22 mouse cellular contexts compared by ENCODE assay signal in the genomic region with DNA sequence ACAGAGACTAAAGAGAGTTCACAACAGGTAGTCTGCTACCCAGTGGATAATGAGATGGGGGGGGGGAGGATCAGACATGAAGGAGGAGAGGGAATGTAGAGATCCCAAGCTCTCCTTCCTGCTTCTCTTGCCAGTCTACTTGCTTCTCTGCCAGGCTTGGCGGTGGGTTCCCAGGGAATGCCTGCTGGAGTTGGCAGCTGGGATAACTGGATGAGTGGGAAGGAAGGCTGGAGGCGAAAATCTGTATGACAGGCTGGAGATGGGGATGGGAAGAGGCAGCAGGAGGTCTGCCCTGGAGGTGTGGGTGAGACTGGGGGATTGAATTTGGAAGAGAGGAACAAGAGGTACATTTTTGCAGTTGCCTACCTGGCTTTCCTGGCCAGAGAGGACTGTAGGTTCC. TPM values are rescaled to one million over a fixed set of nuclear protein-coding genes. Genes with fewer than 3 reads are reported as not detected.
A peak's percentile ranks its signal among the peaks of the same experiment; 100 is the strongest.
DNase-seq lines count a peak whose midpoint lies in the region; TF ChIP-seq lines count a peak whose summit lies in the region.
"Had no signal": no experiment of that assay in that cellular context is flagged by ENCODE, and none has a peak within 500 bp of the region (broad histone marks: within the 10 kb centered on the region; RNA-seq: fewer than 3 reads in every experiment).

No protein-coding gene starts in this region.

- peak; percentile 38 to 47 for DNase-seq in layer of hippocampus, adult 2 months (ENCODE audit: low spot score in 2 of 2)
- no peak for DNase-seq in layer of hippocampus, adult 11-12 months (ENCODE audit: low spot score)
- DNase-seq in right cerebral cortex, adult 18-20 months: peak; percentile 49
- no peak for DNase-seq in right cerebral cortex, postnatal 4 days
- peak; percentile 66 to 67 for DNase-seq in right cerebral cortex, postnatal 10 days (ENCODE audit: low spot score in 2 of 2)
- no peak for DNase-seq in adrenal gland, postnatal 14 days
- DNase-seq in gastrocnemius, postnatal 36 days: no peak
- DNase-seq: adrenal gland, postnatal 36 days; cerebellum, adult 11-12 months; gastrocnemius, postnatal 10 days; heart, adult 11 months; kidney, adult 9 months; kidney, postnatal 14 days; thymus, adult 2 months had no signal

- no peak overlapping the region for H3K27ac ChIP-seq in layer of hippocampus, adult 2 months
- H3K27ac ChIP-seq: forebrain, embryonic 10.5 days; hindbrain, embryonic 10.5 days; hindbrain, postnatal 0 days; limb, embryonic 15.5 days; liver, embryonic 15.5 days; lung, embryonic 15.5 days; macrophage; stomach, postnatal 0 days had no signal

- no peak overlapping the region for H3K4me3 ChIP-seq in layer of hippocampus, adult 2 months
- H3K4me3 ChIP-seq: forebrain, embryonic 10.5 days; hindbrain, embryonic 10.5 days; limb, embryonic 15.5 days; liver, embryonic 15.5 days; lung, embryonic 15.5 days had no signal

- intact Hi-C loops in gastrocnemius, postnatal 36 days (cut with DNase I): no loop called here

- no peak for TF ChIP-seq CTCF in layer of hippocampus, adult 2 months (conservative IDR thresholded peaks at IDR 0.05)

RNA-seq across cellular contexts. Expression of gene Dbx2, which starts 19.4 kb away (rescaled TPM):
- 10 to 100 TPM; 28.1 to 30.8 TPM for total RNA-seq in layer of hippocampus, adult 2 months (2021)
- 0.56 and 0.60 TPM in 2 replicates for total RNA-seq in adrenal gland, postnatal 14 days (2021)
- total RNA-seq in gastrocnemius, postnatal 36 days (2021): not detected
- total RNA-seq: adrenal gland, postnatal 36 days had no signal

Comparison
In these comparisons a context has a peak if more than half of its experiments do, and no peak if none do; other contexts are left out.
1. DNase-seq: peak in layer of hippocampus, adult 2 months (2 of 2), right cerebral cortex, adult 18-20 months (single experiment) and right cerebral cortex, postnatal 10 days (2 of 2); none in layer of hippocampus, adult 11-12 months (single experiment), right cerebral cortex, postnatal 4 days (single experiment), adrenal gland, postnatal 14 days (single experiment) and gastrocnemius, postnatal 36 days (0 of 2).
2. RNA of gene Dbx2, which starts 19.4 kb away (total RNA-seq): 28.1 to 30.8 TPM in layer of hippocampus, adult 2 months; 0.56 to 0.60 TPM in adrenal gland, postnatal 14 days and not detected in gastrocnemius, postnatal 36 days; every median in the first group is over 10 times any median in the second.